Mouse (Mus musculus): ENCODE measurements around the gene Cdk12.

- TF ChIP-seq EP300 (IDR thresholded peaks at IDR 0.05), result no peak
- TF ChIP-seq CTCF (IDR thresholded peaks at IDR 0.05), result no peak
These were observed 58.0 kb downstream of the Cdk12 start for GRCm38 (mm10) chr11:98260706-98261479.

Measured in lung, postnatal 0 days (tissue).